Mouse (Mus musculus): Measurements from ENCODE around the gene 4930524B15Rik.

GRCm38 (mm10) chr11:31960071-31960470, 5.3 kb upstream of the 4930524B15Rik start:
- TF ChIP-seq CTCF (IDR thresholded peaks at IDR 0.05; ENCODE audit: control insufficient read depth, insufficient read depth, low read length) (no peak), POLR2A (IDR thresholded peaks at IDR 0.05; ENCODE audit: borderline replicate concordance, control insufficient read depth, low read depth, low read length) (no peak)
